Mouse (Mus musculus) CH12.LX (cell line): ENCODE data around the gene Bsdc1.

Experiments used
- CTCF ChIP-seq, 2 experiments: IDR thresholded peaks in 1 of 2; conservative IDR thresholded peaks in 1 of 2; 2 replicates each; pipeline ENCODE4 v1.5.1; 2011 to 2012; ENCODE audit warnings: low read depth in 2 of 2, low read length in 2 of 2, improper control_type of control experiment in 1 of 2, inconsistent platforms in 1 of 2, mild to moderate bottlenecking in 1 of 2, moderate library complexity in 1 of 2
- E2F4 ChIP-seq: IDR thresholded peaks from 2 replicates; pipeline ENCODE4 v1.6.1; 2011; ENCODE audit warnings: low read depth, low read length, improper control_type of control experiment; ENCODE audit not compliant: insufficient replicate concordance
- GABPA ChIP-seq: IDR thresholded peaks from 2 replicates; pipeline ENCODE4 v1.6.1; 2012; ENCODE audit warnings: low read depth, low read length, improper control_type of control experiment, inconsistent platforms; ENCODE audit not compliant: insufficient replicate concordance
- POLR2A ChIP-seq: IDR thresholded peaks from 2 replicates; pipeline ENCODE4 v1.6.1; 2011; ENCODE audit warnings: low read depth, mild to moderate bottlenecking, improper control_type of control experiment, low read length
- POLR2AphosphoS2 ChIP-seq: IDR thresholded peaks from 2 replicates; pipeline ENCODE4 v1.6.1; 2011; ENCODE audit warnings: low read depth, low read length, improper control_type of control experiment
- RCOR1 ChIP-seq: conservative IDR thresholded peaks from 2 replicates; pipeline ENCODE4 v1.6.1; 2012; ENCODE audit warnings: low read depth, mild to moderate bottlenecking, inconsistent platforms, low read length, improper control_type of control experiment
- SIN3A ChIP-seq: IDR thresholded peaks from 2 replicates; pipeline ENCODE4 v1.6.1; 2012; ENCODE audit warnings: low read length, improper control_type of control experiment, inconsistent platforms

DNA sequence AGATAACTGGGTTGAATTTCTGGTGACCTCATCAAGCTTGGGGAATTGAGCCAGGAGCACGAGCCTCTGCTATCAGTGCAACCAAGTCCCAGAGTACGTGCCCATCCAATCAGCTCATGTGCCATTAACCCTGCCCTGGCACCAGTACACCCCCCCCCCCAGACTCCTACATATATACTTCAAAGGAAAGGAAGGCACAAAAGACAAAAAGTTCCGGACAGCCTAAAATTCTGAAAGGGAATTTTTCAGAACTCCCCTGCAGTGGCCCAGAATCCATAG lies 46.8 kb downstream of the Bsdc1 start:
- 0 out of 2 replicates have a peak, but pooled peaks have one; percentile 8 for TF ChIP-seq SIN3A
- TF ChIP-seq CTCF (conservative IDR thresholded peaks at IDR 0.05 in 1 of 2, IDR thresholded peaks at IDR 0.05 in 1 of 2; ENCODE audit: low read depth in 2 of 2, low read length in 2 of 2): no peak
- TF ChIP-seq RCOR1: no peak
- TF ChIP-seq GABPA: no peak
- TF ChIP-seq POLR2A: no peak
- TF ChIP-seq POLR2AphosphoS2: no peak
- TF ChIP-seq E2F4: no peak
